Mouse (Mus musculus) stomach, postnatal 0 days (tissue): ENCODE measurements around the gene Armc5.

ENCODE experiments used
- CTCF ChIP-seq: IDR thresholded peaks from 2 replicates; pipeline ENCODE4 v1.5.1; 2016; ENCODE audit warnings: antibody characterized with exemption, low read depth, mild to moderate bottlenecking, moderate library complexity
- EP300 ChIP-seq: optimal IDR thresholded peaks from 2 replicates; pipeline ENCODE3; 2016; ENCODE audit warnings: antibody characterized with exemption

DNA sequence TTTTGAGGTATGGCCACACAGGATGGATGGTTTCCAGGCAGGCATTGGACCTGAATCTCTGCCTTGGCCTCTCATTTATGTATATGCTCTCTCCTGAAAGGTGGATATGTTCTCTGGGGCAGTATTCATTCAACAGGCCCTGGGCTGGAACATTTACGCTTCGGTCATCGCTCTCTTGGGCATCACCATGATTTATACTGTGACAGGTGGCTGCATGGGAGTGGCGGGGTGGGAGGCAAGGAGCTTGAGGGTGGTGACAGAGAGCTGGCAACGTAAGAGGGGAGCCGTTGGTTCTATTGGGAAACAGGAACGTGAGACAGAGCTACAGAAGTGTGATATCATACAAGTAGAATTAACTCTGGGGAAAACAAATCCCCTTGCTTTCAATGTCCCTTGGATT, 30.7 kb downstream of the Armc5 start:
- TF ChIP-seq CTCF (no peak), EP300 (no peak)
